Mouse (Mus musculus) ovary, postnatal 14 days (tissue): Measurements from ENCODE around the gene Prr5.

Source experiments
- DNase-seq: peaks from one replicate; pipeline ENCODE4 v3.0.0; 2022; ENCODE audit warnings: low spot score

Gene Prr5

DNA sequence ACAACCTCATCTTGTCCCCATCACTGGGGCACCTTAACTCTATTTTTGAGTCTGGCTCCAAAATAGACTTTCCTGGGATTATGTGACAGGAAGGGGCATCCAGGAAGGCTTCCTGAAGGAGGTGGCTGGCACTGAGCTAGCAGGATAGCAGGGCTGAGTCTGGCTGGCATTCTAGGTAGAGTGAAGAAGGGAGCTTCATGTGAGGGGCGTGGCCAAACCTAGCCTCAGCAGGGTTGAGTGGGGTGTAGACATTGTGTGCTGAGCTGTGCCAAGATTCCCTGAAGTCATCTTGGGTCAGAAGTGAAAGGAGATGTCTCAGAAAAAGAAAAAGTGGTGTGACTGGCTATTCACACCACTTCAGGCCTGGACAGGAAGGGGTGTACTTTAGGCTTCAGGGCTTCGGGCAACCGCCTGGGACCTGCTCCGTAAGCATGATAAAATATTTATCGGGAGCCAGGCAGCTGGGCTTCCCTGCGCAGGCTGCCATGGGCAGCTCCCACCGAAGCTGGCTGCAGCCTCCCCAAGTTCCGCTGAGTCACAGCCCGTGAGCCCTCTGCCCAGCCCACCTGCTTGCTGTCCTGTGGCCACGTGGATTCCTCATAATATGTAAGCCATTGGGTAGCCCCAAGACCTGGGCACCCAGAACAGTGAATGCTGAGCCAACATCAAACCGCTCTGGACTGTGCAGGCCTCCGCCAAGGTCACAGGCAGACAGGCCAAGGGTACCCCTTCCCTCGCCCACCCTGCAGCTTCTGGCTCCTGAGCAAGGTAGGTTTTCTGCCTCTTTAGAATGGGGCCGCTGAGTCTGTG is at the start of gene Prr5:
TSS of gene Prr5 (plus strand) at position 683 of the 810 bp plus-strand sequence.
- DNase-seq, result no peak

DNA sequence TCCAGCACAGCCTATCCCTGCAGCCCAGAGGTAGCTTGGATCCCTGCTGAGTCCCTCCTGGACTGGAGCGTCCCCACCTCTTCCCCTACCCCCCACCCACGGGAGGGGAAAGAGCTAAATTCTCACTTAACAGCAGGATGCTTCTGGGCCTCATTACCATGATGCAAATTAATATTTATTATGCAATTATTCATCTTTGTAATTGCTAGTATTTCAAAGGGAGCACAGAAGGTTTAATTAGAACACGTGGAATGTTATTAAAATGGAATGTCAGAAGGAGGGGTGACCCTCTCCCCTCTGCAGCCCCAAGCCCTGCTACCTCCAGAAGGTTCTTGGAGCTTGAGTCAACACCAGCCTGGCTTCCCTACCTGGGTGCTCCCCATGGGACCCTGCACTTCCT is 49.4 kb upstream of the Prr5 start:
- no peak for DNase-seq

DNA sequence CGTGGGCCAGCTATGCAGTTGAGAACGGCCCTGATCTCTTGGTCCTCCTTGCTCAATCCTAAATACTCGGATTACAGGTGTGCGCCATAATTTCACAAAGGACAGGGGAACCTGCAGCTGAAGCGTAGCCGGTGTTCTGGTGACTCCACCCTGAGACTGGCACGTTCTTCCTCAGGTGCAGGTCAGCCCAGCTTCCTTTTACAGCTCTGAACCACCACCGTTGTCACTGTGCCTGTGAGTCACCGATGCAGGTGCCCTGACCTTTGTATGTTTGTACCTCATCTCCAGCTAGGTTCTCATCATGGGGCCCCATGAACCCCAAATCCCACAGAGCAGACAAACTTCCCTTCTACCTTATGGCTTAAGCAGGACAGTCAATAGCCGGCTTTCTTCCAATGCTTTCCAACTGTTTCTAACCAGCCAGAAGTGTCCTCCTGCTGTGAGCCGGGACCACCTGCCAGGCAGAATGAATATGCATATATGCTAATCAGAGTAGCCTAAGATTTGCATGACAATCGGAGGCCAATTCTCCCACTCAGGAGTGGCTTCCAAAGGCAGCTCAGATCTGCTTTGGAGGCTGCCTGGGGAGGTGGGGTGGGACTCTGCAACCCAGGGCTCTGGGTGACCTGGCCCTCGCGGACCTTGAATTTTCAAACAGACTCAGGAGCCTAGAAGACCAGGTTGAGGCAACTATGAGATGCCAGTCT is 47.5 kb upstream of the Prr5 start:
- no peak for DNase-seq

DNA sequence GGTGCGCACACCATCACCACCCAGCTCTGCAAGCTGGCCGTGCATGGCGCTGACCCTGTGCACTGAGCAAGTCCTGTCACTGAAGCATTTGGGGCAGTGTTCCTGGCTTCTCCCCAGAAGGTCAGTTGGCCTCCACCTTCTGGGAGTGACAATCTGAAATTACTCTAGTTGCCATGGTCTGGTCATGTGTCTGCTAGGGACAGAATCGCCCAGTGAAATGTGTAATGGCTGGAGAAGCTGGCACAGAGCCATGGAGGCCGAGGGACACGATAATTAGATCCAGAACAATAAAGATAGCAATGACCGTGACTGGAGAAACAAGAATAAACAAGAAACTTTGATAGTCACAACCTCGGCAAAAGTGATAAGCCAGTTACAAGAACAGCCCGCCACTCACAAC is 44.5 kb upstream of the Prr5 start:
- no peak for DNase-seq

DNA sequence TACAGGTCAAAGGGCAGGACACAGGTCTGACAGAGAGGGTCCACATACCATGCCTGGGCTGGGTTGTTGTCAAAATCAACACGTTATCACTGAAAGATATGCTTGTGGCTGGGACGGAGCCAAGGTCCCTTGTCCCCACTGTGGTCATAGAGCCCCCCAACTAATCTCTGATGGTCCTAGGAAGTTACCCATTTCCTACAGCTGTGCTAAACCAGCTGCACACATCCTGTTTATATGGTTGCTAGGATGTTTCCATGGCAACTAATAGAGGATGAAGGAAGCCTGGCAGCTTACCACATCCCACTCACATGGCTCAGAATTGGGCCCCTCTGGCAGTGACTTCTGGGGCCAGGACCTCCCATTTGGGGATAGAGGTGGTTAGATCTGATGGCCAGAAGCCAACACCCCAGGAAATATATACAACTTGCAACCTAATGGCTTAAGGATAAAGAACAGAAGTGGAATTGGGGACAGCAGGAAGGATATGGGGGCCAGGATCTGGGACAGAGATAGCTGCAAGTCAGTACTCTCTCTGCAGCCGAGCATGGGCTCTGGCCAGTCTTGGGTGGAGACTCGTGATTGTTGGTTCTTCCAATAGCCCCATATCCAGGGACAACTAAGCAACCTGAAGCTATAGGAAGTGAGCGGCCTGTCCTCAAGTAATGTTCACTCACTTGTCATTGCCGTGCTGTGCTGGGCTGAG is 43.6 kb upstream of the Prr5 start:
- no peak for DNase-seq

DNA sequence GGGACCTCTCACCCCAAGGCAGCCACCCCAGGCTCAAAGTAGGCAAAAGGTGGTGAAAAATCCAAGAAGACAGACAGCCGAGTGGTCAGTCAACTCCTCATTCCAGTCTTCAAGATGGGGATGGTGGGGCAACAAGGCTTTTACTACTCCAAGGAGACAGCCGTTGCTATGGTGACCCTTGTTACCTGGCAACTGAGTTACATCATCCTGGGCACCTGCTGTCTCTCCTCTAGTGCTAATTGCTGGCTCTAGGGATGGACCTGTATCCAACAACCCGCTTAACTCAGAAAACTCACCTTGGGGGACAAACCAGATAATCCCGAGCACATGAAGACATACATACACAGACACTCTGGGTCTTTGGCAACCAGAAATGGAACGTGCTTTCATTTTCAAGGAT is 42.1 kb upstream of the Prr5 start:
- DNase-seq, result no peak

DNA sequence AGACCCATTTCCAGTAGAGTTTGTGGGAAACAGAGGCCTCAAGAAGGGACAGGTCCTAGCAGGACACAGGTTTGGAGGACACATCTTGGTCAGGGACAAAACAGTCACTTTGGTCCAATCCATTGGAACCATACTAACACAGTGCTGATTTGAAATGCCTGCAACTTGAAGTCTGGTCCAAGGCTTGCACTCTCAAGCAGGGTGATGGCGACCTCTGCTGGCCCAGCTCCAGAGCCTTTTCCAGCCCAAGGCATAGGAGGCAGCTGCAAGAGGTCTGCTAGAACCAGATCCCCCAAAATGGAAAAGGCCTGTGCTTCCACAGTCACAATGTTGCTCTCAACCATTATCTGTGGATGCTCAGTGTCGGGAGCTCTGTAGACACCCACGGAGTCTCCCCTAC is 39.7 kb upstream of the Prr5 start:
- peak; percentile 55 for DNase-seq

DNA sequence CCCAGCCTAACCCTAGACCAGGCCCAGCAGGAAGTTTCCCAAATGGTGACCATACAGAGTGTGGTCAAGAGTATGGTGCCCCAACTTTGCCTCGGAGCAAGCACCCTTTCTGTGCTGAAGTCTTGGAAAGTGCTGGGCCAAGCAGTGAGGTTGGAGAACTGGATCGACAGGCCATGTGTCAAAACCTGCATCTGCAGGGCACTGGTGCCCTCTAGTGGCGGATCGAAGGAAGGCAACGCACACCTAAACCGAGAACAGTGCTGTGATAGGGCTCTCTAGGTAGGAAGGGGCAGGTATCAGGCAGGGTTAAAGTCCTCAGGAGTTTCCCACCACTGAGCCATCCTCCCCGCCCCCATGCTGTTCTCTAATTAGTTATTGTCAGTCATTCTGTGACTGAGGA is 37.9 kb upstream of the Prr5 start:
- peak; percentile 68 for DNase-seq

DNA sequence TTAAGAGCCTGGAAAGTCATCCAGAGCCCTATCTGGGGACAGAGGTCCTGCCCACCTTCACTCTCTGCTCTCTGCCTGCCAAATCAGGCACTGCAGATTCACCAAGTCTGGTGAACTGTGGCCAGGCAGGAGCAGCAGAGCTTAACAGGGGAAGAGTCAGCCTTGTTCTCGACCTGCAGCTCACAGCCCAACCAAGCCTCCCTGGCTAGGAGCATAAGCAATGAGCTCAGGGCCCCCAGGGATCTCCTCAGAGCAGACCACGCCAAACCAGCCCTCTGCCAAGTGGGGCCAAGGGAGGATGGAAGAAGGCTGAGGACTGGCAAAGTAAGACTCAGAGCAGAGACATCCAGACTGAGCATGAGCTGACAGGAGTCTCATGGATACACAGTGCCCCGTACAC is 35.1 kb upstream of the Prr5 start:
- DNase-seq, result peak; percentile 41

DNA sequence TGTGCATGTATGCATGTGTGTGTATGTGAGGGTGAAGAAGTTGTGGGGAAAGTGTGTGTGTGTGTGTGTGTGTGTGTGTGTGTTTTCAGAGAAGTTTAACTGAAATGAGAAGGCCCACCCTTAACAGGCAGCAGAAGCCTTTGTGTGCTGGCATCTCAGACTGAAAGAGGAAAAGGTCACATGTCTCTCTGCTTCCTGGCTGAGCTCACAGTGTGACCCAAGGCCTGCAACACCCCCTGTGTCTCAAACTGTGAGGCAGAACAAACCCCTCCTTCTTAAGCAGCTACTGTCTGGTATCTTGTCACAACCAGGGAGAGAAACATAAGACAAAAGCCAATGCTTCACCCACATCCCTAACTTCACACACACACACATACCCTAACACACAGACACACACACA is 31.0 kb upstream of the Prr5 start:
- DNase-seq, result no peak

DNA sequence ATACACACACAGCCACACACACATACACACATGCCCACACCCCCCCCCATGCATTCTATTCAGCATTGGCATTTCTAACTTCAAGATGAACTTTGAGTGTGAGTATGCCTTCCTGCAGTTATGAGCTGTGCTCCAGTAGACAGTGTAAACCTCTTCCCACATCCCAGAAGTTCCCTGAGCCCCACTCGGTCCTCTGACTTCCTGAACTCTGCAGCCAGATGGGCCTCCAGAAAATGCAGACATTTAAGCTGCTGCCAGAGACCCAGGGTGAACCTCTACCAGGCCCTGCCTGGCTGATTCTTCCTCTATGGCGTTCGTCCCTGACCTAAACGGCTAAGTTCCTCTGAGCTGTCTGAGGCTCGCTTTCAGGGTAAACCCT is 30.4 kb upstream of the Prr5 start:
- DNase-seq, result no peak

DNA sequence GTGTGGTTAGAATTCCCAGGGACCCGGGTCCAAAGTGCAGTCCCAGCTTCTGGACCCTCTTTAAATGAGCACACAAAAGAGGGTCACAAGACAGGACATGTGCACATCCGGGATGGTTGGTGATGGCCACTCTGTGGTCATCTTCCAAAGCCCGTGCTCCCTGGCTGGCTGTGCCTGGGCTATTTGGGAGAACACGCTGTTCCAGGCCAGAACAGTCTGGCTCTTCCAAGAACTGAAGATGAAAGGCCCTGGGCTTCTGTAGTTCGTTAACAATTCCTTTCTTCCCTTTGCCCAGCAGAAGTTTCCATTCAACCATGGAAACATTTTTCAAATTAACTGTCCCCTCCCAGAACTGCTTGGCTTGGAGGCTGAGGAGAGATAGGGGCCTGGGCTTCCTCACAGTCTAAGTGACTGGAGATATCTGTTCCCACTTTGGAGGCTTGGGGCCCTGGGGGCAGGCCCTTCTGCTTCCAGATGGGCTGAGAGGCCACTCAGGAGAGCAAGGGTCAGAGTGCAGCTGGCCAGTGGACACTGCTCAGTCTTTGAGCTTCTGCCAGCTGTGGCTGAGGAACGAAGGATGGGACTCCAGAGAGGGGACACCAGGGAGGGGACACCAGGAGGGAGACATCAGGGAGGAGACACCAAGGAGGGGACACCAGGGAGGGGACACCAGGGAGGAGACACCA is 29.8 kb upstream of the Prr5 start:
- DNase-seq, result peak; percentile 38

DNA sequence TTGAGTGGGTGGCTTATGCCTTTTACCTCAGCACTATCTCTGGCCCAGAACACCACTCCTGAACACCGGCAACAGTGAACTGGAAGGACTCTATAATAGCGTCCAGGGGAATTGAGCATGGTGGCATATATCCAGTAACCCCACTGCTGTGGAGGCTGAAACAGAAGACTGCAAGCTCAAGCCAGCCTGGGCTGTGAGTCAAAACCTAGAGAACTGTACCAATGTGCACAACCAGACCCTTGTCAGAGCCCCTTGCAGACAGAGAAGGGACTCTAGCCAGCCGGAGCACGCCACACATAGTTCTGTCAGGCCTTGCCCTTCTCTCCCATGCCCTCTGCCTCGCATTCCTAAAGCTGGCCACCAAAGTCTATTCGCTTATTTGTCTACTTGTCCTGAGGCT is 28.7 kb upstream of the Prr5 start:
- DNase-seq, result no peak

DNA sequence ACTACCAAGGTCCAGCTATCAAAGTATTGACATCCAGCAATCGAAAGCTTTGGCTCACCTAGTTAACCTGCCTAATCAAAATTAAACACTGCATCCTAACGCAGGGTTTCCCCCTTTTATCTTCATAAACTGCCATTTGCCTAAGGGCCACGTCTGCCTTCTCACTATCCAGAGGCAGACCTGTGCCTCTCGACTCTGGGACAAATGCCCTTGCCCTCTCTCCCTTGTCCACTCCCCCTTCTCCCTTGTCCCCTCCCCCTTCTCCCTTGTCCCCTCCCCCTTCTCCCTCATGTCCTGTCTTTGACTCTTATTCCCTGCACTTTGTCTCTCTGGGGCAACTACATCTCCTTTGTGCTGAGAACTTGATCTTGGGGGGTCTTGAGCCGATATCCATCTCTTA is 28.3 kb upstream of the Prr5 start:
- no peak for DNase-seq

DNA sequence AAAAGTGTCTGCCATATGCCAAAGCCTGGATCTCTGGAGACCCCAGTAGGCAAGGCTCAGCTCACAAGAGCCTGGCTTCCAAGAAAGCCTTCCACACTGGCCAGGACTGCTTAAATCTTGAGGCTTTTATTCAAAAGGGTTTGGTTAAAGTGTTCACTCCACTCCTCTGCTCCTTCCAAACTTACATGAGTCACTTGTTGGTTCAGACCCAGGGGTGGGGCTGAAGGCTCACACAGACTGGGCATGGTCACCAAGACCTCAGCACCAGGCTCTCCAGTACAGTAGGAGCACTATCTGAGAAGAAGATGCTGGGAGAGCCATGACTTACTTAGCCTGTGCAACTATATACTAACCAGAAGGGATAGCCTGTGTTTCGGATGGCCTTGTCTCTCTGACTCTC is 27.5 kb upstream of the Prr5 start:
- DNase-seq, result no peak

DNA sequence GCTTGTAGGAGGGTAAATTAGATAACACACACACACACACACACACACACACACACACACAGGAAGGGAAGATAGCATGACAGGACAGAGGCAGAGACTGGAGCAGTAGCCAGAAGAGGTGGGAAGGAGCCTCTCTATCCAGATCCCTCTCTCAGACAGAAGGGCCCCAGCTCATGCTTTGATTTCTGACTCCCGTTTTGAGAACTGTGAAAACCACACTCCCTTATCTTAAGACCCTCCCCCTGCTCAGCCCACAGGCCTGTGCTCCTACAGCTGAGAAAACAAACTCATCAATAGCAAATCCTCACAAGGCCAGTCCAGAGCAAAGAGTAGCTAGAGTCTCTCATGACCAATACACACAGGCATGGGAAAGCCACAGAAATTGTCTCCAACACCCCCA is 26.2 kb upstream of the Prr5 start:
- no peak for DNase-seq

DNA sequence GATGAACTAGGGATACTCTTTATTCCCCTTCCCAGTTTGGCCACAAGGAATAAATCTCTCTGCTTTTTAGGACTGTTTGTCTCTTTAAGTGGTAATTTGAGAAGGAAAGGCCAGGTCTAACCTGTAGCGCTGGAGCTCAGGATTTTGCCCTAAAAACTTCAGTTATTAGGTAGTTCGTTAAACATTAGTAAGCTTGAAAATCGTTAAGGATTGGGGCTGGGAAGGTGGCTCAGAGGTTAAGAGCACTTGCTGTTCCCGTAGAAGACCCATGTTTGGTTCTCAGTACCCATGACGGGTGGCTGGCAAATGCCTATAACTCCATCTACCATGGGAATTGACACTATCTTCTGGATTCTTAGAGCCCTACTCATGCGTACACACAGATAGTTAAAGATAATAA is 17.9 kb upstream of the Prr5 start:
- no peak for DNase-seq

DNA sequence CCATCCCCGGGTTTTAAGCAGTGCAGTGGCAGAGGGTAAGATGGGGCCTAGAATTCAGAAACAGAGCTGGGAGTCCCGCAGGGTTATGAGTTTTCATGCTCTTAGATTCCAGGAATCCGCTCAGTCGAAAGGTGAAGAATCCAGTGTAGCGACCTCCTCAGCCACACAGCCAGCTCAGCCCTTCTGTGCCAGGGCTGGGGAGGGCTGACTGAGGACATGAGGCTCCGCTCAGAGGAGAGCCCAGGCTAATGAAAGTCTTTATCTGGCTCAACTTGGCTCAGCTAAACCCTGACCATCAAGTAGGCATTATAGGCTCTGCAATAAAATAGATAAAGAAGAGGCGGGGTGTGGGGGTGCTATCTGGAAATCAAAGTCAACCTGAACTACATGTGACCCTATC is 16.3 kb upstream of the Prr5 start:
- DNase-seq, result no peak

DNA sequence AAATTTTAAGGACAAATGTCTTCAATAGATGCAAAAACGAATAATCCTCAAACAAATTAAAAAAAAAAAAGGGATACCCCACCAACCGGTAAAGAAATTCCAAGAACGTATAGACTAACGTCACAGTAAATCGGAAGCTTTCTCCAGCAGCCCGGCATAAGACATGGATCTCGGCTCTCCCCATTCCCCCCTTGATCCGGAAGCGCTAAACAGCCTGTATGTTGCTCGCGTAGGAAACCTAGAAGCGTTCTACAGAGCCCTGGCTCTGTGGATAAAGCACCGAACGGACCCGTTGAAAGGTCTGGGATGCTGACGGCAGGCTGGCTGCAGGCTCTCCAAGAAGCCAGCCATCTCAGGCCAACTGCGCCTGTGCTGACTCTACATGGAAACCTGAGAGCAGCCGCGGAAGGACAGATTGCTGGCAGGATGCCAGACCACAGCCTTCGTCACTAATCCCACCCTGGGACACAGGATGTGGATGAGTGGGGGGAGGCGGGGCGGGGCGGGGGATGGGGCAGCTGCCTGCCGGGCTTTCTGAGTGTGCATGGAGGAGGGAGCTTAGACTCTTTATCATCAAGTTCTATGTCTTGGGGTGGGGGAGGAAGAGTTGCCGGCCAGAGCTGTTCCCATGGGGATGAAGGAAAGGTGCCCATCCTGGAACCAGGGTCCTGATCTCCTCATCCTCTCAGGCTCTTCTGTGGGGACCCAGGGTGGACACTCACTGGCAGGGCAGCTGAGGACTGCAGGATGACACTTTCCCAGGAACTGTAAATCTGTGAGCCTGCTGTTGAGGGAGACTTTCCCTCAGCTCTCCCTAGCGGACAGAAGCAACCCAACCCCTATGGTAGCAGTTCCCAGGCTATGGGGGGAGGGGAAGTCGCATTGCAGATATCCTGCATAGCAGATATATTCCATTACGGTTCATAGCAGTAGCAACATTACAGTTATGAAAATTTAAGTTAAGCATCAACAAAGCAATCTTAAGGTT is 15.1 kb upstream of the Prr5 start:
- DNase-seq, result peak; percentile 61

DNA sequence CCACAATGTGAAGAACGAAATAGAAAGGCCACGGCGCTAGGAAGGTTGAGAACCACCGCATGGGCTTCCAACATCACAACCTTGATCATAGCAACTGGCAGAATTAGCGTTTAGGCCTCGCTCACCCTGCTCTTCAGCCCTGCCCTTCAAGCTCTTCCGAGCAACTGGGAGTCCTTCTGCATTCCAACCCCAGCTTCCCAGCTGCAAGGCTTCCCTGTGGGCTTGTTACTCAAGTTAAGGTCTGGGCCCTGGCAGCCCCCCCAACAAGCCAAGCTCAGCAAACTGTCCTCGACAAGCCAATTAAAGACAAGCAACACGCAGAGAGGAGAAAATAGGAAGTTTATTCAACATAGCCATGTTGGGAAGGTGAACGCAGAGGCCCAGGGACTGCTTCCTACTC is 14.4 kb upstream of the Prr5 start:
- no peak for DNase-seq

DNA sequence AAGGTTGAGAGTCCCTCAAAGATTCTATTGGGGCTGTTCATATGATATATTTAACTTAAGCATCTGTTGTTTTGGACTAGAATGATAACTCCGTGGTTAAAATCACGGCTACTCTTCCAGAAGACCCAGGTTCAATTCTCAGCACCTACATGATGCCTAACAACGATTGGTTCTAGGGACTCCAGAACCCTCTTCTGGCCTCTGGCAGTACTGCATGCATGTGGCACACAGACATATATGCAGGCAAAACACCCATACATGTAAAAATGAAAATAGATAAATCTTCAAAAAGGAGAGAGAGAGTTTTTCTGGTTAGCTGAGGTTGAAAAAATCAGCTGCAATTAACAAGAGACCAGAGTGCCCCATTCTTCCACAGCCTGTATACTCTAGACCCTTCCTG is 12.7 kb upstream of the Prr5 start:
- no peak for DNase-seq
